Mouse (Mus musculus) E14TG2a.4 (cell line): ENCODE results near the gene BC048679.

Experiments
- CTCF ChIP-seq: conservative IDR thresholded peaks from 2 replicates; pipeline ENCODE4 v1.5.1; 2014; ENCODE audit warnings: low read length
- NANOG ChIP-seq: IDR thresholded peaks from 2 replicates; pipeline ENCODE4 v1.6.1; 2014; ENCODE audit warnings: borderline replicate concordance, low read length, mixed read lengths
- POU5F1 ChIP-seq: IDR thresholded peaks from 2 replicates; pipeline ENCODE4 v1.6.1; 2014; ENCODE audit warnings: low read length, borderline replicate concordance

DNA sequence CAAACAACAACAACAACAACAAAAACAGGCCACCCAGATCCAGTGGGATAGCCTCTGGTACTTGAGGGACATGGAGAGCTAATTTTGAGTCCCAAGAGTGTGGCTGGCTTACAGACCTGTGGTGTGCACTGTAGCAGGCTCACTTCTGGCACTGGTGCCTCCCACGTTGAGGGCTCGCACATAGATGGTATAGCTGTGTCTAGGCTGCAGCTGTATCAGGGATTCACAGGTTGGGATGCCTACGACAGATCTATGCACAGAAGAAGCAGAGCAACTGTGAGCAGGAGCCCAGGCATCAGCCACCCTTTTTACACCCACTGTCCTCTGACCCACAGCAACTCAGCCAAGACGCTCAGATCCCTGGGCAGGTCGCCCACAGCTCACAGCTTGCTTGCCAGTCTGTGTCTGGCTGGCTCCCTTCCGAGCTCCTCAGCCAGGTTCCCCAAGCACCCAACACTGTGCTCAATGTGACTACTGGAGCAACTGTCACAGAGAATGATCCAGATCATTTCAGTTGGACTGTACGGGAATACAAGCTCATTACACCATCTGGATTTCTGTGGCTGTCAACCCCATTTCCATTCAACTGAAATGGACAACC lies 43.9 kb upstream of the BC048679 start:
- TF ChIP-seq CTCF (no peak), NANOG (no peak), POU5F1 (no peak)
